Mouse (Mus musculus) liver, embryonic 12.5 days (tissue): Measurements from ENCODE around the gene Naaladl2. TPM values are rescaled to one million over a fixed set of nuclear protein-coding genes. Genes with fewer than 3 reads are reported as not detected.

ENCODE experiments used
- ATAC-seq: fragments of 200-750 bp; cut with Nextera tagmentation; 2 replicates; pipeline ENCODE4 v1.8.0; 2017; ENCODE audit warnings: moderate number of reproducible peaks, mild to moderate bottlenecking, moderate library complexity
- H3K27ac ChIP-seq: fragments of 300-500 bp; sonication (generic); 2 replicates; pipeline ENCODE4 v1.5.1; 2016; ENCODE audit warnings: mild to moderate bottlenecking
- H3K27me3 ChIP-seq: fragments of 300-500 bp; sonication (generic); replicated peaks from 2 replicates; pipeline ENCODE4 v1.6.1; 2016; ENCODE audit warnings: mild to moderate bottlenecking, moderate library complexity
- H3K36me3 ChIP-seq: fragments of 300-500 bp; sonication (generic); 2 replicates; pipeline ENCODE4 v1.6.1; 2016; ENCODE audit warnings: mild to moderate bottlenecking, moderate library complexity
- H3K4me1 ChIP-seq: fragments of 300-500 bp; sonication (generic); 2 replicates; pipeline ENCODE4 v1.6.1; 2016
- H3K4me2 ChIP-seq: fragments of 300-500 bp; sonication (generic); 2 replicates; pipeline ENCODE4 v1.6.1; 2016; ENCODE audit warnings: mild to moderate bottlenecking, moderate library complexity
- H3K4me3 ChIP-seq: fragments of 300-500 bp; sonication (generic); 2 replicates; pipeline ENCODE4 v1.5.1; 2016; ENCODE audit warnings: mild to moderate bottlenecking, moderate library complexity
- H3K9ac ChIP-seq: fragments of 300-500 bp; sonication (generic); 2 replicates; pipeline ENCODE4 v1.6.1; 2016; ENCODE audit warnings: mild to moderate bottlenecking, moderate library complexity
- H3K9me3 ChIP-seq: fragments of 300-500 bp; sonication (generic); replicated peaks from 2 replicates; pipeline ENCODE4 v1.6.1; 2016; ENCODE audit warnings: mild to moderate bottlenecking, moderate library complexity
- WGBS: fragments of 180-500 bp; shearing (Covaris S2); methylation state at CpG from one replicate; pipeline ENCODE4 v1.1.7; 2016; ENCODE audit not compliant: insufficient replicate concordance; 5-methylcytosine and 5-hydroxymethylcytosine counted together
- polyA plus RNA-seq: library from polyadenylated mRNA; unstranded; fragments of >200 nt; fragmentation: Nextera tagmentation; extraction: Ambion mirVana; gene quantifications from 2 replicates; pipeline ENCODE4 v1.2.1, GENCODE M21; 2016

Gene Naaladl2
- polyA plus RNA-seq, 1 experiment from 2014 or later: 0.25 TPM

- Histone ChIP-seq H3K4me2 (no peak overlapping the region), H3K9ac (no peak overlapping the region), H3K36me3 (no peaks in the 10 kb centered on the region), H3K4me3 (no peak overlapping the region), H3K9me3 (no peaks in the 10 kb centered on the region), H3K27me3 (no peaks in the 10 kb centered on the region), H3K4me1 (no peaks in the 10 kb centered on the region), H3K27ac (no peak overlapping the region)
- ATAC-seq: no peak
- WGBS: 47% methylated on average over 3 of the region's 3 CpGs
These were observed 395.0 kb downstream of the Naaladl2 start for GRCm38 (mm10) chr3:24749055-24749454.

GRCm38 (mm10) chr3:24747182-24747856 lies 396.7 kb downstream of the Naaladl2 start:
- no peak overlapping the region for H3K4me2 ChIP-seq
- no peak overlapping the region for H3K4me3 ChIP-seq
- no peaks in the 10 kb centered on the region for H3K4me1 ChIP-seq
- H3K27ac ChIP-seq: no peak overlapping the region
- WGBS: 56% methylated on average over 6 of the region's 6 CpGs
- H3K27me3 ChIP-seq: no peaks in the 10 kb centered on the region
- H3K9me3 ChIP-seq: no peaks in the 10 kb centered on the region
- no peaks in the 10 kb centered on the region for H3K36me3 ChIP-seq
- H3K9ac ChIP-seq: no peak overlapping the region
- ATAC-seq: no peak

- H3K27me3 ChIP-seq: no peaks in the 10 kb centered on the region
These were observed 400.1 kb downstream of the Naaladl2 start for GRCm38 (mm10) chr3:24743946-24744345.

GRCm38 (mm10) chr3:24719181-24719749 lies 424.8 kb downstream of the Naaladl2 start:
- H3K4me2 ChIP-seq: no peak overlapping the region
- H3K4me1 ChIP-seq: no peaks in the 10 kb centered on the region
- no peak for ATAC-seq
- H3K9me3 ChIP-seq: no peaks in the 10 kb centered on the region
- no peak overlapping the region for H3K9ac ChIP-seq
- no peak overlapping the region for H3K27ac ChIP-seq
- H3K4me3 ChIP-seq: no peak overlapping the region
- 53% methylated on average over 3 of the region's 3 CpGs for WGBS
- H3K36me3 ChIP-seq: no peaks in the 10 kb centered on the region
- H3K27me3 ChIP-seq: no peaks in the 10 kb centered on the region

More at GRCm38 (mm10) chr3:24743946-24744345, 400.1 kb downstream of the Naaladl2 start:
- H3K4me2 ChIP-seq: no peak overlapping the region
- H3K4me1 ChIP-seq: no peaks in the 10 kb centered on the region
- ATAC-seq: no peak
- no peak overlapping the region for H3K9ac ChIP-seq
- H3K27ac ChIP-seq: no peak overlapping the region
- no peaks in the 10 kb centered on the region for H3K9me3 ChIP-seq
- no peaks in the 10 kb centered on the region for H3K36me3 ChIP-seq
- 62% methylated on average over 3 of the region's 3 CpGs for WGBS
- no peak overlapping the region for H3K4me3 ChIP-seq

- no peak for ATAC-seq
- no peaks in the 10 kb centered on the region for H3K36me3 ChIP-seq
- WGBS: 61% methylated on average over 3 of the region's 3 CpGs
These were observed 429.3 kb downstream of the Naaladl2 start for GRCm38 (mm10) chr3:24714770-24715169.

GRCm38 (mm10) chr3:24705778-24706423 lies 438.2 kb downstream of the Naaladl2 start:
- WGBS: 72% methylated on average over 4 of the region's 4 CpGs
- no peaks in the 10 kb centered on the region for H3K27me3 ChIP-seq

More at GRCm38 (mm10) chr3:24714770-24715169, 429.3 kb downstream of the Naaladl2 start:
- Histone ChIP-seq H3K4me3 (no peak overlapping the region), H3K4me1 (no peaks in the 10 kb centered on the region), H3K27me3 (no peaks in the 10 kb centered on the region), H3K4me2 (no peak overlapping the region), H3K9me3 (no peaks in the 10 kb centered on the region), H3K27ac (no peak overlapping the region), H3K9ac (no peak overlapping the region)

GRCm38 (mm10) chr3:24690162-24690915 lies 453.7 kb downstream of the Naaladl2 start:
- H3K27ac ChIP-seq: no peak overlapping the region
- no peak overlapping the region for H3K9ac ChIP-seq
- H3K4me2 ChIP-seq: no peak overlapping the region
- no peaks in the 10 kb centered on the region for H3K36me3 ChIP-seq
- no peaks in the 10 kb centered on the region for H3K9me3 ChIP-seq
- H3K4me3 ChIP-seq: no peak overlapping the region
- no peak for ATAC-seq
- WGBS: 57% methylated on average over 2 of the region's 2 CpGs
- H3K27me3 ChIP-seq: no peaks in the 10 kb centered on the region
- no peaks in the 10 kb centered on the region for H3K4me1 ChIP-seq

More at GRCm38 (mm10) chr3:24705778-24706423, 438.2 kb downstream of the Naaladl2 start:
- ATAC-seq: no peak
- H3K4me2 ChIP-seq: no peak overlapping the region
- no peaks in the 10 kb centered on the region for H3K9me3 ChIP-seq
- H3K27ac ChIP-seq: no peak overlapping the region
- H3K36me3 ChIP-seq: no peaks in the 10 kb centered on the region
- no peak overlapping the region for H3K9ac ChIP-seq
- no peaks in the 10 kb centered on the region for H3K4me1 ChIP-seq
- no peak overlapping the region for H3K4me3 ChIP-seq

- Histone ChIP-seq H3K36me3 (no peaks in the 10 kb centered on the region), H3K4me2 (no peak overlapping the region), H3K9ac (no peak overlapping the region), H3K27ac (no peak overlapping the region), H3K9me3 (no peaks in the 10 kb centered on the region), H3K4me1 (no peaks in the 10 kb centered on the region), H3K4me3 (no peak overlapping the region), H3K27me3 (no peaks in the 10 kb centered on the region)
- no peak for ATAC-seq
- WGBS: 46% methylated on average over 3 of the region's 3 CpGs
These were observed 473.6 kb downstream of the Naaladl2 start for GRCm38 (mm10) chr3:24670500-24670899.

GRCm38 (mm10) chr3:24668052-24668916 lies 475.8 kb downstream of the Naaladl2 start:
- no peak overlapping the region for H3K9ac ChIP-seq
- ATAC-seq: no peak
- WGBS: 52% methylated on average over 3 of the region's 3 CpGs
- no peak overlapping the region for H3K27ac ChIP-seq
- no peaks in the 10 kb centered on the region for H3K27me3 ChIP-seq
- H3K36me3 ChIP-seq: no peaks in the 10 kb centered on the region
- no peaks in the 10 kb centered on the region for H3K4me1 ChIP-seq
- H3K9me3 ChIP-seq: no peaks in the 10 kb centered on the region
- H3K4me2 ChIP-seq: no peak overlapping the region
- no peak overlapping the region for H3K4me3 ChIP-seq

- no peak overlapping the region for H3K4me2 ChIP-seq
- WGBS: 50% methylated on average over 1 of the region's 1 CpGs
These were observed 478.7 kb downstream of the Naaladl2 start for GRCm38 (mm10) chr3:24665408-24665807.

GRCm38 (mm10) chr3:24663749-24664148 lies 480.3 kb downstream of the Naaladl2 start:
- ATAC-seq: no peak
- Histone ChIP-seq H3K36me3 (no peaks in the 10 kb centered on the region), H3K27ac (no peak overlapping the region), H3K4me1 (no peaks in the 10 kb centered on the region), H3K9me3 (no peaks in the 10 kb centered on the region), H3K27me3 (no peaks in the 10 kb centered on the region), H3K4me3 (no peak overlapping the region), H3K4me2 (no peak overlapping the region), H3K9ac (no peak overlapping the region)

More at GRCm38 (mm10) chr3:24665408-24665807, 478.7 kb downstream of the Naaladl2 start:
- Histone ChIP-seq H3K27me3 (no peaks in the 10 kb centered on the region), H3K9ac (no peak overlapping the region), H3K27ac (no peak overlapping the region), H3K4me1 (no peaks in the 10 kb centered on the region), H3K4me3 (no peak overlapping the region), H3K9me3 (no peaks in the 10 kb centered on the region), H3K36me3 (no peaks in the 10 kb centered on the region)
- ATAC-seq: no peak
